Mouse (Mus musculus): ENCODE results near the gene Hs6st3. TPM values are rescaled to one million over a fixed set of nuclear protein-coding genes. Genes with fewer than 3 reads are reported as not detected.

Gene Hs6st3
- total RNA-seq, 2 experiments from 2014 or later = not detected

DNA sequence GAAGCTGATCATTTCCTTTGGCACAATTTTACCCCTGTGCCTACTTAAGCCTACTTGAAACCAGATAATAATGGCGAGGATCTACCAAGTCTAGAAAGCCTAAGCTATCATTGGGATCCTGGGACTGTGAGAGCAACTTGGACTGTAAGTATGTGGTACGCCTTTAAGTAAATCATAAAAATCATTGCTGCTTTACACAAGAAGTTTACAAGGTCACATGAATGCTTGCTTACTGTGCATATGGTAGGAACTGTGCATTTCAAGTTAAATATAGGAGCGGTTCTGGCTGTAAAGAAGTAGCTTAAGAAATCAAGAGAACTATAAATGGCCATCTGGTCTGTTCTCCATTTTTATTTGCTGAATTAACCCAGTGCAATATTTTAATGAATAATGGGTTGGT is 495.5 kb downstream of the Hs6st3 start:
- intact Hi-C loops (cut with DNase I) = no loop called here
- no peak overlapping the region for H3K27ac ChIP-seq
- DNase-seq = no peak
- TF ChIP-seq CTCF (IDR thresholded peaks at IDR 0.05) = no peak
- H3K4me3 ChIP-seq = no peak overlapping the region

DNA sequence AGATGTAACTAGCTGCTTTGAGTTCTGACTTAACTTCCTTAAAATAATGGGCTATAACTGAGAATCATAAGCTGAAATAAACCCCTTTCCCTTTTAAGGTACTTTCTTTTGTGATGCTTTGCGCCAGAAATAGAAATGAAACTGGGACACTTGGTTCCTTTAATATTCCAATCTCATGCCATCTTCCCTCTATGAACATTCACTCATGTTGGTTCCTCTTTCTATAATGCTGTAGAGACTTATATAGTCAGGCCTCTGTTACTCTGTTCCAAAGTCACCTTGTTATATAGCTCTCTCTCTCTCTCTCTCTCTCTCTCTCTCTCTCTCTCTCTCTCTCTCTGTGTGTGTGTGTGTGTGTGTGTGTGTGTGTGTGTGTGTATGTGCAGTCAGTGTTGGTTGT is 504.7 kb downstream of the Hs6st3 start:
- H3K4me3 ChIP-seq = no peak overlapping the region
- no peak for TF ChIP-seq CTCF (IDR thresholded peaks at IDR 0.05)
- intact Hi-C loops (cut with DNase I) = no loop called here
- H3K27ac ChIP-seq = no peak overlapping the region
- no peak for DNase-seq

DNA sequence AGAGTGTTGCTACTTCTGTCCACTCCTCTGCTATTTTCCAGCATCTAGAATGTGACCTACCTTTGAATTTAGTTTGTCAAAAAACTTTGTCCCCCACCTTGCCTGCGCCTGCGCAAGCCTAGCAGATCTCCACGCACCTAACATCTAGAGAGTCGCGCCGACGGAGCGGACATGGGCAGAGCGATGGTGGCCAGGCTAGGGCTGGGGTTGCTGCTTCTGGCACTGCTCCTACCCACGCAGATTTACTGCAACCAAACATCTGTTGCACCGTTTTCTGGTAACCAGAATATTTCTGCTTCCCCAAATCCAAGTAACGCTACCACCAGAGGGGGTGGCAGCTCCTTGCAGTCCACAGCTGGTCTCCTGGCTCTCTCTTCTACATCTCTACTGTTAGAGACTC is 505.7 kb downstream of the Hs6st3 start:
- TF ChIP-seq CTCF (IDR thresholded peaks at IDR 0.05) = no peak
- no peak for DNase-seq
- no peak overlapping the region for H3K27ac ChIP-seq
- H3K4me3 ChIP-seq = no peak overlapping the region
- intact Hi-C loops (cut with DNase I) = no loop called here

DNA sequence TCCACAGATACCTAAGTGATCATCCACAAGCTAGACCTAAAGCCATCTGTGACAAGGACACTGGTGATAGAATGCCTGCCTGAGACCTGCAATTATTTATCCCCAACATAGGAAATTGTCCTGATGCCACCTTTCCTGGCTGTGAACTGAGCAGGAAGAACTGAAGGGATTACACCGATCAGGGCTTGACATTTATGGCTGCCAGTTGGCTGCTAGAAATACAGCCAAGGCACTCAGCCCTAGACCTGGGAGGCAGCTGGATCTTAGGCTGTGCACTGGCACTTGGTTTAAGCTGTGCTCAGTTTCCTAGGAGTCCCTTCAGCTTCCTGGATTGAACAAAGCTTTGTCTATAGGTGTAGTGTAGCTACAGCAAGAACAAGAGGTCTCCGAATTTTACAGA is 518.8 kb downstream of the Hs6st3 start:
- DNase-seq = no peak
- intact Hi-C loops (cut with DNase I) = no loop called here
- TF ChIP-seq CTCF (IDR thresholded peaks at IDR 0.05) = no peak
- H3K27ac ChIP-seq = no peak overlapping the region
- H3K4me3 ChIP-seq = no peak overlapping the region

DNA sequence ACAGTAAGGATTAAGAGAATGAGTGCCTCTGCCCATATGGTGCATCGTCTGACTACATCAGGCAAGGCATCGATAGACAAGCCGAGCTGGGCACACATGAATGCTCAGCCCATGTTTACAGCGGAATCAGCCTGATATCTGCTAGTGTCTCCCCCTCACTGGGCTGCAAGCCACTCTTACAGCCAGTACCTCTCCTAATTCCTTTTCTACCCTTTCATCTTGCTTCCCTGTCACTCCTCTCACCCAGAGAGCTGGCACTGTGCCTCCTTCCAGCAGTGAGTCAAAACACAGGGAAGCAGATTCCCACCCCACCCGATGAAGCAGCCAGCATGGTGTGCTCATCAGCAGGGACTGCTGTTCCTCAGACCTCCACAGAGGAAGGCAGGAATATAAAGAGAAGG is 527.6 kb downstream of the Hs6st3 start:
- TF ChIP-seq CTCF (IDR thresholded peaks at IDR 0.05) = no peak
- DNase-seq = no peak
- no peak overlapping the region for H3K4me3 ChIP-seq
- no peak overlapping the region for H3K27ac ChIP-seq
- intact Hi-C loops (cut with DNase I) = no loop called here

DNA sequence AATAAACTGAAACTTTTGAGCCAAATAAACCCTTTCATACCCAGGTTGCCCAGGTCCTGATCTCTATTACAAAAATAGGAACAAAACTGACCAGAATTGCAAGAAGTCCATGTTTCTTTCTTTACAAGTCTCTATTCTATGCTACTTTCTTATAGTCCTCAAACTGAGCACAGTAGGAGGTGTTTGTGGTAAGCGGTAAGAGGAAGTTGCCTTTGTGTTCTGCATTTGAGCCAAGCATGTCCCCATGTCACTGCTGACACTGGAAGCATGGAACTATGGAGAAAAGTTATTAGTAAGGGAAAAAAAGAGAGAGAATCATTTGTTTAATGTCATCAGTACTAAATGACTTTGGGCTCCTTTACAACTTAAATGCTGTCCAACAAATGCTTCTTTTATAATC is 529.3 kb downstream of the Hs6st3 start:
- Histone ChIP-seq H3K27ac (no peak overlapping the region), H3K4me3 (no peak overlapping the region)
- intact Hi-C loops (cut with DNase I) = no loop called here
- no peak for TF ChIP-seq CTCF (IDR thresholded peaks at IDR 0.05)
- no peak for DNase-seq

DNA sequence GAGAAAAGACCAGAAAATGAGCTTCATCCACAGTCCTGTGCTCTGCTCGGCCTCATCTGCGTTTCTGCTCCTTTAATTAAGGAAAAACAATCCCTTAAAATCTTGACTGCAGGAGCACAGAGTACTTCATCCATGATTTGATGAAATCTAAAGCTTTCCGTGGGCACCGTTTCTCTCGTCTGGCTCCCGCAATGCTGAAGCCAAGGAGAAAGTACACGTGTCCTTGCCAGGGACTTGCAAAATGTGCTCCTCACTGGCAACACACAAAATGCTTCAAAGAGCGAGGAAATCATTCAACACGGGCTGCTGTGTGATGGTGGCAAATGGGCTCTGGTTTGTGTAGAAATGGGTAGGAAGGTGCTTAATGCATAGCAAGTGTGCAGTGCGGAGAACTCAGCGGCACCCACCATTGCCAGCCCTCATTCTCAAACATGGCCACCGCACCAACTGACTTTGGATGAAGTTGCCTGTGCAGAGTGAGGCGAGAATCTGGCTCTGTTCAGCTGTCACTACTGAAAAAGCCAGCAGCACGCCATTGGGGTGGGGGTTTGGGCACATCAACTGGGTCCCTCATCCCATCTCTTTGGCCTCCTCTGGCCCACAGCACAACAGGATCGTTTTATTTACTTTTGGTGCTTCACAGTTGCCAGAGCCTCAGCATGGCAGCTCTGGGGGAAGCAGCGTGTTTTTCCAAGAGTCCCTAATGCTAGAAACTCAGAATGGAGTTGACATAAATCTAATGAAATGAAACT is 532.9 kb downstream of the Hs6st3 start:
- Histone ChIP-seq H3K27ac (no peak overlapping the region), H3K4me3 (no peak overlapping the region)
- intact Hi-C loops (cut with DNase I) = no loop called here
- no peak for TF ChIP-seq CTCF (IDR thresholded peaks at IDR 0.05)
- no peak for DNase-seq

DNA sequence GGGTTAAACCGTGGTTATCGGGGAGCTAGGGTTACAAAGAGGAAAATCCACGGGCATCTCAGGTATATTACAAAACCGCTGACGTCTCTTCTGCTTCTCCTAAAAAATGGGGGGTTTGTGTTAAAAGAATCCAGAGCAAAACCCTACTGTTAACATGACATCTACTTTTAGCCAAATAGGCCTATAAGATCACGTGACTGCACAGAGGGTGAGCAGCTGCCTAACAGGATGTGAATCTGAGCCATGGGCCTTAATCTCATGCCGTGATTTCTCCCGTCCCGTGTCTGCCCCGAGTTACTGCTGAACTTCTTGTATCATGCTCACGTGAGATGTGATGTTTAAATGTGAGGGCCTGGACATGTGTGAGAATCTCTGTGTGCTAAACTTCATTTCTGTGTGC is 540.4 kb downstream of the Hs6st3 start:
- DNase-seq = no peak
- intact Hi-C loops (cut with DNase I) = no loop called here
- no peak for TF ChIP-seq CTCF (IDR thresholded peaks at IDR 0.05)
- Histone ChIP-seq H3K27ac (no peak overlapping the region), H3K4me3 (no peak overlapping the region)

DNA sequence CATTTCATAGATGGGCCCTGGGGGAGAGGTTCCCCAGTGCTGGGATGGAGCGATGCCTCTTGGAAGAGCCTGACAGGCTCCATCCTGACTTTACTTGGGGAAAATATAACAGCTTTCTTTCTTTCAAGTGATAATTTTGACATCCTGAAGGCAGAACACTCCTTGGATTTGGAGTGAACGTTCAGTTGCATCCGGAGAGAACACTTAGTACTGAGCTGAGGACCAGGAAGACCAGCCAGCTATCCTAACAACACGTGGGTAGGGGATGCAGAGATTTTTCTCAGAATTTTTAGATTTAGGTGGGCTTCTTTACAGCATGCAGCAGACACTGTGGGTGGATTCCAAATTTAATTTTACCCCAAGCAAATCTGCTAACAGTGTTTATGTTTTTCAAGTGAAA is 541.9 kb downstream of the Hs6st3 start:
- intact Hi-C loops (cut with DNase I) = no loop called here
- TF ChIP-seq CTCF (IDR thresholded peaks at IDR 0.05) = no peak

DNA sequence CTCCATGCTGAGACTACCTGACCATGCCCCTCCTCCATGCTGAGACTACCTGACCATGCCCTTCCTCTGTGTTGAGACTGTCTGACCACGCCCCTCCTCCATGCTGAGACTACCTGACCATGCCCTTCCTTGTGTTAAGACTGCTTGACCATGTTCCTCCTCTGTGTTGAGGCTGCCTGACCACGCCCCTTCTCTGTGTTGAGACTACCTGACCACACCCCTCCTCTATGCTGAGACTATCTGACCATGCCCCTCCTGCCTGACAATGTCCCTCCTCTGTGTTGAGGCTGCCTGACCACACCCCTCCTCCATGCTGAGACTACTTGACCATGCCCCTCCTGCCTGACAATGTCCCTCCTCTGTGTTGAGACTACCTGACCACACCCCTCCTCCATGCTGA is 549.7 kb downstream of the Hs6st3 start:
- intact Hi-C loops (cut with DNase I) = no loop called here
- Histone ChIP-seq H3K4me3 (no peak overlapping the region), H3K27ac (no peak overlapping the region)
- DNase-seq = no peak
- TF ChIP-seq CTCF (IDR thresholded peaks at IDR 0.05) = no peak

More for the DNA sequence above, 541.9 kb downstream of the Hs6st3 start:
- DNase-seq = no peak
- H3K27ac ChIP-seq = no peak overlapping the region
- no peak overlapping the region for H3K4me3 ChIP-seq

DNA sequence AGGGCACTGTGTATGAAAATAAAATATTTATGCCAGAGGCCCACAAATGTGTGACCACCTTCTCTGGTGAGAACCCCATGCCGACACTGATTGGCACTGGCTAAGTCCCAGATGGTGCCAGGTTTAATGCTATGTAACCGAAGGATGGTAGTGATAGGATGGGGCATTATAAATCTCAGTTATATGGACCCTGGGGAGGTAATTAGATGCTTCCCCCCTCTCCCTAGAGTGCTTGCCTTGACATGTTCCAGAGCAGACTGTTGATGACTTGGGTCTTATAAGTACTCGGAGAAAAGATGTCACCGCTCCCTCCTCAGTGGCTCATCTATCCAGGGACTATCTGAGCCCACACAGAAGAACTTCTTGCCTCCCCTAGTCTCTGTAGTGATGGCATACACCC is 561.8 kb downstream of the Hs6st3 start:
- TF ChIP-seq CTCF (IDR thresholded peaks at IDR 0.05) = no peak
- H3K4me3 ChIP-seq = no peak overlapping the region
- intact Hi-C loops (cut with DNase I) = no loop called here
- no peak for DNase-seq
- no peak overlapping the region for H3K27ac ChIP-seq

DNA sequence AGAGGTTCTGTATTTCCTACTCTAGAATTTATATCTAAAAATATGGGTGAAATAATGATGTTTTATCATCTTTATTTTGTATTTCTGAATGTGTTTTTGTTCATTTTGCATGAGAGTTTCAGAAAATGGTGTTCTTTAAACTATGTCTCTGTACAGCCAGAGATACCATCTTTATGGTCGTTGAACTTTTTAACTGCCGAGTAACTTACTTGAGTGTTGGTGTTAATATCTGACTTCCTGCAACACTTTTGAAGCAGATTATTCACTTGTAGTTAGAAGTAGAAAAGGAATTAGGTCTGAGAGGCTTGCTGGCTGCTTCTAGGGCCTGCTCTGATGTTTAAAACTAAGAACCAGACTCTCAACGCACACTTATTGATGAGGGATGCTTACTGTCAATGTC is 576.6 kb downstream of the Hs6st3 start:
- intact Hi-C loops (cut with DNase I) = no loop called here

DNA sequence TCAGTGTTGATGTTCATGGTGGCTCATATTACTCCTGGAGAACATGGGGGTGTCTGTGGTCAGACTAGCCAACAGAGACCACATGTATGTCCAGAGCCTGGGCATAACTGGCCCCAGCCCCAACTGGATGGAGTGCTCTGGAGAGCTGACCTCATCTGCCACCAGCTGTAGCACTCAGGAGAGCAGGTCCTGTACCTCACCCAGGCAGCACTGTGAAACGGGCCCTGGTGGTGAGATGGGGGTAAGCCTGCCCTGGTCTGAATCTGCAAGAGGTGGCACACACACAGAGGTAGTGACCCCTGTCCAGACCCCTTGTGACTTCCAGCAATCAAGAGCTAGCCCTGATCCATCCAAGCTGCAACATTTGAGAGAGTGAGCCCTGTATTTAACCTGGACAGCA is 579.2 kb downstream of the Hs6st3 start:
- Histone ChIP-seq H3K4me3 (no peak overlapping the region), H3K27ac (no peak overlapping the region)
- intact Hi-C loops (cut with DNase I) = no loop called here
- TF ChIP-seq CTCF (IDR thresholded peaks at IDR 0.05) = no peak
- DNase-seq = no peak

More for the DNA sequence above, 576.6 kb downstream of the Hs6st3 start:
- H3K4me3 ChIP-seq = no peak overlapping the region
- H3K27ac ChIP-seq = no peak overlapping the region
- no peak for DNase-seq
- TF ChIP-seq CTCF (IDR thresholded peaks at IDR 0.05) = no peak

DNA sequence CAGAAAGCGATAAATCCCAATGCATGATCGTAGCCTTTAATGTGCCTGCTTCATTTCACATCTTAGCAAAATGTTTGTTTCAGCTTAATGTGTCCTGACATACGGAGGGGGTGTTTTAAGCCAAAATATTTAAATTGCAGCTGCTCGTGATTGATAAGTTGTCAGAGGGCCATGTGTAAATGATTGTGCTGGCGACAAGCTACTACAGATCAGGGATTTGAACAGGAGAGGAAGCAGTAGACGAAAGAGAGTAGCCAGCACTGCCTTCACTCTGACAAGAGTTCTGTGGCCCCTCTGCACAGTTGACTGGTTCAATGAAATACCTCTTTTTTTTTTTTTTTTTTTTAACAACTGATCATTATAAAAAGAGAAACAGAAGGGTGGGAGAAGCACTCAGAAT is 587.0 kb downstream of the Hs6st3 start:
- no peak for TF ChIP-seq CTCF (IDR thresholded peaks at IDR 0.05)
- DNase-seq = no peak
- H3K27ac ChIP-seq = no peak overlapping the region
- no peak overlapping the region for H3K4me3 ChIP-seq
- intact Hi-C loops (cut with DNase I) = no loop called here
